Mouse (Mus musculus): ENCODE results near the gene Apol9b. TPM values are rescaled to one million over a fixed set of nuclear protein-coding genes. Genes with fewer than 3 reads are reported as not detected.
"Not testable (repeated sequence)": the region's sequence is repeated elsewhere in the genome, so short reads cannot be mapped to it uniquely, and the experiment has no call there.

Gene Apol9b
- polyA plus RNA-seq, 1 experiment from 2014 or later = not detected

GRCm38 (mm10) chr15:77721509-77721908, 7.3 kb upstream of the Apol9b start:
- H3K27me3 ChIP-seq (ENCODE audit: control insufficient read depth, insufficient read depth, low read length); H3K27ac ChIP-seq (replicated peaks; ENCODE audit: low read depth, low read length); H3K9ac ChIP-seq (ENCODE audit: low read length); H3K4me2 ChIP-seq (ENCODE audit: low read depth, severe bottlenecking); ATAC-seq (ENCODE audit: insufficient number of reproducible peaks, low FRiP score, low TSS enrichment, low read depth); H3K36me3 ChIP-seq (ENCODE audit: control insufficient read depth, insufficient read depth, low read length); H3K9me3 ChIP-seq (ENCODE audit: control insufficient read depth, low read length); DNase-seq (ENCODE audit: low spot score); H3K4me1 ChIP-seq (ENCODE audit: control insufficient read depth, insufficient read depth, low read length); H3K4me3 ChIP-seq (ENCODE audit: low read depth, low read length): not testable (repeated sequence)
- no CpG with 5 or more reads among the region's 3 CpGs for WGBS

- not testable (repeated sequence) for H3K9me3 ChIP-seq (ENCODE audit: control insufficient read depth, low read length); H3K9ac ChIP-seq (ENCODE audit: low read length); H3K4me3 ChIP-seq (ENCODE audit: low read depth, low read length); H3K27me3 ChIP-seq (ENCODE audit: control insufficient read depth, insufficient read depth, low read length); H3K27ac ChIP-seq (replicated peaks; ENCODE audit: low read depth, low read length); H3K4me1 ChIP-seq (ENCODE audit: control insufficient read depth, insufficient read depth, low read length); ATAC-seq (ENCODE audit: insufficient number of reproducible peaks, low FRiP score, low TSS enrichment, low read depth); DNase-seq (ENCODE audit: low spot score); H3K36me3 ChIP-seq (ENCODE audit: control insufficient read depth, insufficient read depth, low read length); H3K4me2 ChIP-seq (ENCODE audit: low read depth, severe bottlenecking)
- 22% methylated on average over 3 of the region's 10 CpGs for WGBS
Observed at GRCm38 (mm10) chr15:77724208-77724911, 4.5 kb upstream of the Apol9b start.

- H3K4me1 ChIP-seq (ENCODE audit: control insufficient read depth, insufficient read depth, low read length); H3K9ac ChIP-seq (ENCODE audit: low read length); H3K36me3 ChIP-seq (ENCODE audit: control insufficient read depth, insufficient read depth, low read length); H3K4me3 ChIP-seq (ENCODE audit: low read depth, low read length); DNase-seq (ENCODE audit: low spot score); H3K27me3 ChIP-seq (ENCODE audit: control insufficient read depth, insufficient read depth, low read length); ATAC-seq (ENCODE audit: insufficient number of reproducible peaks, low FRiP score, low TSS enrichment, low read depth); H3K4me2 ChIP-seq (ENCODE audit: low read depth, severe bottlenecking); H3K27ac ChIP-seq (replicated peaks; ENCODE audit: low read depth, low read length); H3K9me3 ChIP-seq (ENCODE audit: control insufficient read depth, low read length): not testable (repeated sequence)
- 74% methylated on average over 6 of the region's 6 CpGs for WGBS
Observed at GRCm38 (mm10) chr15:77725393-77726020, 3.3 kb upstream of the Apol9b start.

- WGBS = 8% methylated on average over 3 of the region's 3 CpGs
- H3K27me3 ChIP-seq (ENCODE audit: control insufficient read depth, insufficient read depth, low read length); H3K27ac ChIP-seq (replicated peaks; ENCODE audit: low read depth, low read length); DNase-seq (ENCODE audit: low spot score); H3K9me3 ChIP-seq (ENCODE audit: control insufficient read depth, low read length); H3K4me3 ChIP-seq (ENCODE audit: low read depth, low read length); H3K4me2 ChIP-seq (ENCODE audit: low read depth, severe bottlenecking); H3K4me1 ChIP-seq (ENCODE audit: control insufficient read depth, insufficient read depth, low read length); H3K9ac ChIP-seq (ENCODE audit: low read length); ATAC-seq (ENCODE audit: insufficient number of reproducible peaks, low FRiP score, low TSS enrichment, low read depth); H3K36me3 ChIP-seq (ENCODE audit: control insufficient read depth, insufficient read depth, low read length): not testable (repeated sequence)
Observed at GRCm38 (mm10) chr15:77727139-77727538, 1.7 kb upstream of the Apol9b start.

GRCm38 (mm10) chr15:77727745-77728144, 1.1 kb upstream of the Apol9b start:
- WGBS = 90% methylated on average over 3 of the region's 3 CpGs
- not testable (repeated sequence) for H3K27ac ChIP-seq (replicated peaks; ENCODE audit: low read depth, low read length); DNase-seq (ENCODE audit: low spot score); H3K4me2 ChIP-seq (ENCODE audit: low read depth, severe bottlenecking); H3K4me1 ChIP-seq (ENCODE audit: control insufficient read depth, insufficient read depth, low read length); H3K36me3 ChIP-seq (ENCODE audit: control insufficient read depth, insufficient read depth, low read length); H3K9me3 ChIP-seq (ENCODE audit: control insufficient read depth, low read length); ATAC-seq (ENCODE audit: insufficient number of reproducible peaks, low FRiP score, low TSS enrichment, low read depth); H3K27me3 ChIP-seq (ENCODE audit: control insufficient read depth, insufficient read depth, low read length); H3K4me3 ChIP-seq (ENCODE audit: low read depth, low read length); H3K9ac ChIP-seq (ENCODE audit: low read length)

GRCm38 (mm10) chr15:77731605-77732004, 2.8 kb downstream of the Apol9b start:
- no peaks in the 10 kb centered on the region for H3K27me3 ChIP-seq (ENCODE audit: control insufficient read depth, insufficient read depth, low read length)
- no peak overlapping the region for H3K4me2 ChIP-seq (ENCODE audit: low read depth, severe bottlenecking)
- H3K4me1 ChIP-seq (ENCODE audit: control insufficient read depth, insufficient read depth, low read length) = no peaks in the 10 kb centered on the region
- H3K9me3 ChIP-seq (ENCODE audit: control insufficient read depth, low read length) = no peaks in the 10 kb centered on the region
- H3K36me3 ChIP-seq (ENCODE audit: control insufficient read depth, insufficient read depth, low read length) = no peaks in the 10 kb centered on the region
- 85% methylated on average over 5 of the region's 5 CpGs for WGBS
- H3K27ac ChIP-seq (replicated peaks; ENCODE audit: low read depth, low read length) = no peak overlapping the region
- no peak overlapping the region for H3K4me3 ChIP-seq (ENCODE audit: low read depth, low read length)
- H3K9ac ChIP-seq (ENCODE audit: low read length) = no peak overlapping the region
- DNase-seq (ENCODE audit: low spot score) (no peak), ATAC-seq (ENCODE audit: insufficient number of reproducible peaks, low FRiP score, low TSS enrichment, low read depth) (no peak)

- DNase-seq (ENCODE audit: low spot score); H3K4me2 ChIP-seq (ENCODE audit: low read depth, severe bottlenecking); H3K9ac ChIP-seq (ENCODE audit: low read length); H3K27me3 ChIP-seq (ENCODE audit: control insufficient read depth, insufficient read depth, low read length); H3K36me3 ChIP-seq (ENCODE audit: control insufficient read depth, insufficient read depth, low read length); H3K4me1 ChIP-seq (ENCODE audit: control insufficient read depth, insufficient read depth, low read length); H3K4me3 ChIP-seq (ENCODE audit: low read depth, low read length); H3K27ac ChIP-seq (replicated peaks; ENCODE audit: low read depth, low read length); ATAC-seq (ENCODE audit: insufficient number of reproducible peaks, low FRiP score, low TSS enrichment, low read depth); H3K9me3 ChIP-seq (ENCODE audit: control insufficient read depth, low read length): not testable (repeated sequence)
- 67% methylated on average over 10 of the region's 10 CpGs for WGBS
Observed at GRCm38 (mm10) chr15:77732851-77733250, 4.0 kb downstream of the Apol9b start.

- not testable (repeated sequence) for DNase-seq (ENCODE audit: low spot score); H3K9ac ChIP-seq (ENCODE audit: low read length); H3K9me3 ChIP-seq (ENCODE audit: control insufficient read depth, low read length); H3K27me3 ChIP-seq (ENCODE audit: control insufficient read depth, insufficient read depth, low read length); H3K36me3 ChIP-seq (ENCODE audit: control insufficient read depth, insufficient read depth, low read length); H3K27ac ChIP-seq (replicated peaks; ENCODE audit: low read depth, low read length); H3K4me3 ChIP-seq (ENCODE audit: low read depth, low read length); ATAC-seq (ENCODE audit: insufficient number of reproducible peaks, low FRiP score, low TSS enrichment, low read depth); H3K4me2 ChIP-seq (ENCODE audit: low read depth, severe bottlenecking); H3K4me1 ChIP-seq (ENCODE audit: control insufficient read depth, insufficient read depth, low read length)
- WGBS = 82% methylated on average over 8 of the region's 8 CpGs
Observed at GRCm38 (mm10) chr15:77733380-77733779, 4.5 kb downstream of the Apol9b start.

Data from limb, embryonic 11.5 days (tissue).